Mouse (Mus musculus): ENCODE data around the gene Dntt.

- no peak for TF ChIP-seq POLR2A (IDR thresholded peaks at IDR 0.05; ENCODE audit: borderline replicate concordance, extremely low read depth, insufficient read depth, insufficient read length, poor library complexity, severe bottlenecking)
- no peak for TF ChIP-seq CTCF (IDR thresholded peaks at IDR 0.05; ENCODE audit: borderline replicate concordance, extremely low read depth, insufficient read depth, insufficient read length)
These were observed 39.0 kb upstream of the Dntt start for GRCm38 (mm10) chr19:40989961-40990600.

Data from brain, embryonic 14.5 days (tissue).